Mouse (Mus musculus) regulatory T cell (primary cell): ENCODE measurements around the gene Pacsin2.
"Not testable (repeated sequence)": the region's sequence is repeated elsewhere in the genome, so short reads cannot be mapped to it uniquely, and the experiment has no call there.

Experiments
- in situ Hi-C: fragments of 300-600 bp; cut with MboI, MseI; formaldehyde crosslinking; loops from one replicate; pipeline ENCODE4 v1.15.1; 2025; ENCODE audit warnings: high pct_unique_total_duplicates

The Pacsin2 gene

GRCm38 (mm10) chr15:83481236-83481780 is 16.9 kb upstream of the Pacsin2 start:
- in situ Hi-C loops: no loop called here

- in situ Hi-C loops: no loop called here
These were observed 15.4 kb upstream of the Pacsin2 start for GRCm38 (mm10) chr15:83479818-83480217.

GRCm38 (mm10) chr15:83478096-83478495 is 13.7 kb upstream of the Pacsin2 start:
- in situ Hi-C loops: no loop called here

GRCm38 (mm10) chr15:83476593-83477273 is 12.3 kb upstream of the Pacsin2 start:
- in situ Hi-C loops: no loop called here

- in situ Hi-C loops: no loop called here
These were observed 10.0 kb upstream of the Pacsin2 start for GRCm38 (mm10) chr15:83474466-83474836.

GRCm38 (mm10) chr15:83473832-83474465 is 9.5 kb upstream of the Pacsin2 start:
- in situ Hi-C loops: no loop called here

GRCm38 (mm10) chr15:83473251-83473650 is 8.8 kb upstream of the Pacsin2 start:
- in situ Hi-C loops: no loop called here

GRCm38 (mm10) chr15:83471476-83471875 is 7.1 kb upstream of the Pacsin2 start:
- in situ Hi-C loops: no loop called here

GRCm38 (mm10) chr15:83470443-83470842 is 6.0 kb upstream of the Pacsin2 start:
- in situ Hi-C loops: no loop called here

GRCm38 (mm10) chr15:83469279-83469821 is 4.9 kb upstream of the Pacsin2 start:
- in situ Hi-C loops: no loop called here

GRCm38 (mm10) chr15:83467232-83467966 is 3.0 kb upstream of the Pacsin2 start:
- in situ Hi-C loops: no loop called here

- in situ Hi-C loops: no loop called here
These were observed 1.9 kb upstream of the Pacsin2 start for GRCm38 (mm10) chr15:83466331-83466730.

- in situ Hi-C loops: no loop called here
These were observed 672 bp upstream of the Pacsin2 start for GRCm38 (mm10) chr15:83464905-83465650.

GRCm38 (mm10) chr15:83463369-83464082 is 880 bp downstream of the Pacsin2 start:
- in situ Hi-C loops: no loop called here

GRCm38 (mm10) chr15:83462349-83462748 is 2.1 kb downstream of the Pacsin2 start:
- in situ Hi-C loops: not testable (repeated sequence)

- in situ Hi-C loops: no loop called here
These were observed 3.5 kb downstream of the Pacsin2 start for GRCm38 (mm10) chr15:83460891-83461290.

GRCm38 (mm10) chr15:83457541-83457940 is 6.9 kb downstream of the Pacsin2 start:
- in situ Hi-C loops: no loop called here

GRCm38 (mm10) chr15:83455637-83456036 is 8.8 kb downstream of the Pacsin2 start:
- in situ Hi-C loops: no loop called here

- in situ Hi-C loops: no loop called here
These were observed 9.4 kb downstream of the Pacsin2 start for GRCm38 (mm10) chr15:83455034-83455433.

- in situ Hi-C loops: no loop called here
These were observed 10.0 kb downstream of the Pacsin2 start for GRCm38 (mm10) chr15:83454419-83454818.

- in situ Hi-C loops: no loop called here
These were observed 10.5 kb downstream of the Pacsin2 start for GRCm38 (mm10) chr15:83453879-83454278.
